Mouse (Mus musculus) kidney, adult 2 months (tissue): ENCODE measurements around the gene Cog8. TPM values are rescaled to one million over a fixed set of nuclear protein-coding genes. Genes with fewer than 3 reads are reported as not detected.

Experiments used
- DNase-seq: peaks from one replicate; pipeline ENCODE4 v3.0.0; 2021
- H3K27ac ChIP-seq: fragments of 200-500 bp; 2 replicates; pipeline ENCODE4 v1.5.1; 2012; ENCODE audit warnings: low read depth, low read length, control low read depth, inconsistent platforms; ENCODE audit not compliant: insufficient read depth
- H3K27me3 ChIP-seq: fragments of 200-500 bp; replicated peaks from 2 replicates; pipeline ENCODE4 v1.6.1; 2012; ENCODE audit warnings: mild to moderate bottlenecking, moderate library complexity, low read length, inconsistent platforms; ENCODE audit not compliant: control insufficient read depth, insufficient read depth
- H3K36me3 ChIP-seq: fragments of 200-500 bp; 2 replicates; pipeline ENCODE4 v1.6.1; 2012; ENCODE audit warnings: mild to moderate bottlenecking, moderate library complexity, low read length, inconsistent platforms; ENCODE audit not compliant: control insufficient read depth, insufficient read depth
- H3K4me1 ChIP-seq: fragments of 200-500 bp; 2 replicates; pipeline ENCODE4 v1.6.1; 2011; ENCODE audit warnings: low read length; ENCODE audit not compliant: control insufficient read depth, insufficient read depth
- H3K4me3 ChIP-seq: fragments of 200-500 bp; 2 replicates; pipeline ENCODE4 v1.5.1; 2011; ENCODE audit warnings: mild to moderate bottlenecking, low read depth, low read length, control low read depth; ENCODE audit not compliant: insufficient read depth
- CTCF ChIP-seq: fragments of 200-500 bp; conservative IDR thresholded peaks from 2 replicates; pipeline ENCODE4 v1.5.1; 2011; ENCODE audit warnings: low read depth, mild to moderate bottlenecking, control low read depth, low read length, moderate library complexity, mixed read lengths; ENCODE audit not compliant: insufficient read depth, insufficient read length
- POLR2A ChIP-seq: fragments of 200-500 bp; IDR thresholded peaks from one replicate; pipeline ENCODE4 v1.6.1; 2011; ENCODE audit warnings: low read depth, low read length, control low read depth
- WGBS: fragments of 180-500 bp; shearing (Covaris S2); methylation state at CpG from one replicate; pipeline ENCODE4 v1.1.7; 2018; 5-methylcytosine and 5-hydroxymethylcytosine counted together
- polyA plus RNA-seq: library from polyadenylated mRNA; depleted of rRNA; stranded (reverse); fragments of >200 nt; gene quantifications from 2 replicates; pipeline ENCODE4 v1.2.3, GENCODE M21; 2012; rRNA removed

Cog8 gene
- polyA plus RNA-seq = 29.4 and 32.2 TPM in 2 replicates

DNA sequence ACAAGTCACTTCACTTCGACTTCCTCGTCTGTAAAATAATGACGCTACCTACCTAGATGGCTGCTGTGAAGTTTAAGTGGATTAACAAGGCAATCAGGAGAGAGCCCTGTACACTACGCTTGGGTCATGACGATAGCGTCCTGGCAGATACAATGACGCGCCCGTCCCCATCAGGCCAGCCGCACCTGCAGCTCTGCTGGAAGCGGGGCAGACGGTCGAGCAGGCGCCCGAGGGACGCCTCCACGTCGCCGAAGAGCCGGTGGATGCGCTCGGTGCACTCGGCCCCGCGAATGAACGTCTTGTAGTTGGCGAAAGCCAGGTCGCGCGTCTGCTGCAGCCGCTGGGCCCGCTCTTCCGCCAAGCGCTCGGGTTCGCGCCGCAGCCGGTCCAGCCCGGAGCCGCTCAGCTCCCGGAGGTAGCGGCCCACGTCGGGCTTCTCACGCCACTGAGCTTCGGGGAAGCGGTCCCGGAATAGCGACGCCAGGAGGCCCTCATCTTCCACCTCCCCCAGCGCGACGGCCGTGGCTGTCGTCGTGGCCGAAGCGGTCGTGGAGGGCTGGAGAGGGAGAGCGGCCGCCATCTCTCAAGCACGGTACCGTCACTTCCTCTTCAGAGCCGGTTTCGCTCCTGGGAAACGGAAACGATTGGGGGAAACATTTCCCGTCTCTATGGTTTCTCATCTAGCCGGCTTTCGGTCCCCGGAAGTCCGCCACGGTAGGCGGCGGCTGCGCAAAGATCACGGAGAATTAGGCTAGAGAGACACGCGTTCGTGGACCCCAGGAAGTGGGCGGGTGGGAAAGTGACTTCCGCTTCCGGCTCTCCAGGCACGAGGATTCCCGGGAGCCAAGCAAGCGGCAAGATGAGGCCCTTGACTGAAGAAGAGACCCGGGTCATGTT, at the start of gene Cog8, which contains the start of gene Nip7:
TSS of gene Cog8 (minus strand) at position 614 of the 897 bp plus-strand sequence.
TSS of gene Nip7 (plus strand) at position 802 of the 897 bp plus-strand sequence.
- TF ChIP-seq POLR2A (peak; percentile 48), CTCF (no peak)
- no peaks in the 10 kb centered on the region for H3K36me3 ChIP-seq
- WGBS = under 1% methylated on average over 88 of the region's 88 CpGs
- H3K27ac ChIP-seq = peak within 1 kb of the TSS; percentile 42
- H3K27me3 ChIP-seq = no peaks in the 10 kb centered on the region
- peak within 1 kb of the TSS; percentile 90 for H3K4me3 ChIP-seq
- peak; percentile 99 for DNase-seq
- peaks cover 3% of the 10 kb centered on the region; the same call in 1 of the 2 replicates for H3K4me1 ChIP-seq

DNA sequence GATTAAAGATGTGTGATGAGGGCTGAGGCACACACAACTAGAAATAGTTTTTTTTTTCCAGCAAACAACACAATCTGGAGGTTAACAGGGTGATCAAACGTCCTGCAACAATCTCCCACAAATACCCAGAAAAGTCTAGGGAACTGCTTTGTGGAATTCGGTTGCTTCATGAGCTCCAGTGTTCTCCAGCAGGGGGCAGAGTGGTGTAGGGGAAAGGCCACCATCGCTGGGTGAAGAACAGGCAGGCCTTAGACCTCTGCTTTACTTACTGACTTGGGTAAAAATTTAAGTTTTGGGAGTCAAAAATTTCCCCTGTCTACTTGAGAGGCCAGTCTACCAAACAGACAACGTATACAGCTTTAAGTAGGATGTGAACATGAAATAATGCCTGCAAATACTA, 48.1 kb upstream of the Cog8 start:
- TF ChIP-seq POLR2A (no peak), CTCF (peak; percentile 91)
- no peak overlapping the region for H3K27ac ChIP-seq
- H3K36me3 ChIP-seq = no peaks in the 10 kb centered on the region
- 7% methylated on average over 4 of the region's 4 CpGs for WGBS
- H3K4me1 ChIP-seq = no peaks in the 10 kb centered on the region
- H3K4me3 ChIP-seq = no peak overlapping the region
- peak; percentile 83 for DNase-seq
- H3K27me3 ChIP-seq = no peaks in the 10 kb centered on the region

- 78% methylated on average over 2 of the region's 2 CpGs for WGBS
- no peak for DNase-seq
Observed at GRCm38 (mm10) chr8:107100635-107101034, 44.1 kb upstream of the Cog8 start.

DNA sequence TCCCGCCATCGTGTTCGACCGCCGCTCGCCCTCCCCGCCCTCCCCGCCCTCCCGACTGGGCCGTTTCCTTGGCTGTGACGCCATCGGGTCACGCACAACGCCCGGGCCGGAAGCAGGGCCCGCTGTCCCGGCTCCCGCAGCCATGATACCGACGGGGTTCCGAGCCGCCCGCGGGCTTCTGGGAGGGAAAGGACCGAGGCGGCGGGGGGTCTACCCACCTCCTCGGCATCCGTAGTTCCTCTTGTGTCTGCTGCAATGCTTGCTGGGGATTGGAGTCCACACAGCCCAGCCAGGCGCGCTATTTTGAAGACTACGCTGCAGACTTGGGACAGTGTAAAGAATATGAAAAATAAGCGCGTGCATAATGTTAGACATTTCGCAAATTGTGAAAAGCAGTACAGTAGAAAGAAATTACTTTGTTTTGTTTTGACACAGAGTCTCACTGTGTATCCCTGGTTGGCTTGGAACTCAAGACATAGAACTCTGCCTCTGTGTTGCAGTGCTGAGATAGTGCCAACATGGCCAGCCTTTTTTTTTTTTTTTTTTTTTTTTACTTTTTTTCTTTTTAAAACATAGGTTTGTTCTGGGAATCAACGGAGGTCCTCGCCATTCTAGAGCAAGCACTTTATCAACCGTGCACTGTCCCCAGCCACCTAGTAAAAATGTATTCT, 40.0 kb upstream of the Cog8 start, which contains the start of gene Terf2:
TSS of gene Terf2 (minus strand) at position 182 of the 671 bp plus-strand sequence.
- TF ChIP-seq POLR2A = no peak
- no peaks in the 10 kb centered on the region for H3K36me3 ChIP-seq
- no peaks in the 10 kb centered on the region; the same call in 1 of the 2 replicates for H3K4me1 ChIP-seq
- peak; percentile 98 for DNase-seq
- H3K27ac ChIP-seq = peak within 1 kb of the TSS; percentile 51
- no peaks in the 10 kb centered on the region for H3K27me3 ChIP-seq
- 4% methylated on average over 39 of the region's 39 CpGs for WGBS
- peak within 1 kb of the TSS; percentile 79 for H3K4me3 ChIP-seq

More at GRCm38 (mm10) chr8:107100635-107101034, 44.1 kb upstream of the Cog8 start:
- no peak for TF ChIP-seq CTCF
- Histone ChIP-seq H3K27ac (no peak overlapping the region), H3K4me1 (no peaks in the 10 kb centered on the region; the same call in 1 of the 2 replicates), H3K36me3 (no peaks in the 10 kb centered on the region), H3K4me3 (no peak overlapping the region), H3K27me3 (no peaks in the 10 kb centered on the region)

GRCm38 (mm10) chr8:107095717-107096365, 39.4 kb upstream of the Cog8 start:
- Histone ChIP-seq H3K4me1 (no peaks in the 10 kb centered on the region; the same call in 1 of the 2 replicates), H3K4me3 (peak overlapping the region; percentile 79), H3K27ac (peak overlapping the region; percentile 51), H3K27me3 (no peaks in the 10 kb centered on the region), H3K36me3 (no peaks in the 10 kb centered on the region)
- TF ChIP-seq CTCF = no peak
- no peak for TF ChIP-seq POLR2A
- DNase-seq = no peak
- 2% methylated on average over 53 of the region's 53 CpGs for WGBS

DNA sequence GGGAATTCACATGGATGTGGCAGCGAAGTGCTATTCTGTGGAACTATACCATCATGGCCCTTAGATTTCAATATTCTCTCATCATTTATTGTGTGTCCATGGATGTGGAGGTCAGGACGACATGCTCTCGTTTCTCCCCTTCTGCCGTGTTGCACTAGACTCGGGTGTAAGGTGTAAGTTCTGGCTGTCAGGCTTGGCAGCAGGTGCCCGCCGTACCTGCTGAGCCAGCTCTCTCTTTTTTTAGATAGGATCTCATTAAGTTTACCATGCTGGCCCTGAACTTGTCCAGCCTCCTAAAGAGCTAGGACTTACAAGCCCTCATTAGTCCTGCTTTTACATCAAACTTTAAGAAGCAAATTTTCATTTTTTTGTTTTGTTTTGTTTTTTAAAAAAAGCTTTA, 34.0 kb upstream of the Cog8 start:
- no peaks in the 10 kb centered on the region for H3K36me3 ChIP-seq
- H3K27ac ChIP-seq = no peak overlapping the region
- no peak for TF ChIP-seq CTCF
- no peak for TF ChIP-seq POLR2A
- 87% methylated on average over 7 of the region's 7 CpGs for WGBS
- no peak for DNase-seq
- H3K27me3 ChIP-seq = no peaks in the 10 kb centered on the region
- H3K4me1 ChIP-seq = no peaks in the 10 kb centered on the region
- no peak overlapping the region for H3K4me3 ChIP-seq
